Mouse (Mus musculus) lung, embryonic 14.5 days (tissue): ENCODE measurements around the gene Brat1. TPM values are rescaled to one million over a fixed set of nuclear protein-coding genes. Genes with fewer than 3 reads are reported as not detected.

ENCODE experiments used
- ATAC-seq: fragments of 200-750 bp; cut with Nextera tagmentation; 2 replicates; pipeline ENCODE4 v1.8.0; 2017; ENCODE audit warnings: mild to moderate bottlenecking, moderate TSS enrichment, moderate library complexity; ENCODE audit not compliant: insufficient read depth
- DNase-seq: peaks from one replicate; pipeline ENCODE4 v3.0.0-alpha.2; 2015
- H3K27ac ChIP-seq: fragments of 300-500 bp; sonication (generic); 2 replicates; pipeline ENCODE4 v1.5.1; 2014; ENCODE audit warnings: low read depth, mild to moderate bottlenecking, moderate library complexity
- H3K27me3 ChIP-seq: fragments of 300-500 bp; sonication (generic); 2 replicates; pipeline ENCODE4 v1.6.1; 2014; ENCODE audit warnings: low read length, control low read depth; ENCODE audit not compliant: insufficient read depth
- H3K36me3 ChIP-seq: fragments of 300-500 bp; sonication (generic); 2 replicates; pipeline ENCODE4 v1.6.1; 2014; ENCODE audit warnings: control low read depth; ENCODE audit not compliant: insufficient read depth
- H3K4me1 ChIP-seq: fragments of 300-500 bp; sonication (generic); 2 replicates; pipeline ENCODE4 v1.6.1; 2014; ENCODE audit warnings: antibody characterized with exemption, control low read depth; ENCODE audit not compliant: insufficient read depth
- H3K4me2 ChIP-seq: fragments of 300-500 bp; sonication (generic); 2 replicates; pipeline ENCODE4 v1.6.1; 2014; ENCODE audit warnings: mild to moderate bottlenecking
- H3K4me3 ChIP-seq: fragments of 300-500 bp; sonication (generic); 2 replicates; pipeline ENCODE4 v1.5.1; 2014; ENCODE audit warnings: low read depth, low read length
- H3K9ac ChIP-seq: fragments of 300-500 bp; sonication (generic); 2 replicates; pipeline ENCODE4 v1.6.1; 2014
- H3K9me3 ChIP-seq: fragments of 300-500 bp; sonication (generic); 2 replicates; pipeline ENCODE4 v1.6.1; 2016; ENCODE audit warnings: low read depth, low read length, control low read depth
- CTCF ChIP-seq: IDR thresholded peaks from 2 replicates; pipeline ENCODE4 v1.5.1; 2016; ENCODE audit warnings: antibody characterized with exemption, low read depth
- WGBS: fragments of 180-500 bp; shearing (Covaris S2); extraction: QIAGEN DNeasy Blood & Tissue Kit; methylation state at CpG from one replicate; pipeline ENCODE4 v1.1.7; 2014; 5-methylcytosine and 5-hydroxymethylcytosine counted together
- polyA plus RNA-seq: library from polyadenylated mRNA; unstranded; fragments of >200 nt; fragmentation: Nextera tagmentation; extraction: Ambion mirVana; gene quantifications from 2 replicates; pipeline ENCODE4 v1.2.1, GENCODE M21; 2014

Gene Brat1
- polyA plus RNA-seq, 1 experiment from 2014 or later = 21.2 TPM

- Histone ChIP-seq H3K27ac (no peak overlapping the region), H3K9me3 (no peaks in the 10 kb centered on the region), H3K27me3 (no peaks in the 10 kb centered on the region), H3K4me2 (no peak overlapping the region), H3K36me3 (peaks cover 13% of the 10 kb centered on the region), H3K4me1 (no peaks in the 10 kb centered on the region), H3K9ac (no peak overlapping the region), H3K4me3 (no peak overlapping the region)
- TF ChIP-seq CTCF = no peak
- DNase-seq (peak; percentile 33), ATAC-seq (no peak)
- WGBS = 66% methylated on average over 5 of the region's 5 CpGs
Measured at GRCm38 (mm10) chr5:140753223-140753622, 48.4 kb downstream of the Brat1 start.

- Histone ChIP-seq H3K36me3 (peaks cover 63% of the 10 kb centered on the region), H3K4me3 (no peak overlapping the region), H3K9ac (no peak overlapping the region), H3K9me3 (no peaks in the 10 kb centered on the region), H3K4me2 (no peak overlapping the region), H3K27me3 (no peaks in the 10 kb centered on the region), H3K27ac (no peak overlapping the region), H3K4me1 (no peaks in the 10 kb centered on the region)
- DNase-seq (no peak), ATAC-seq (no peak)
- 90% methylated on average over 8 of the region's 8 CpGs for WGBS
- no peak for TF ChIP-seq CTCF
Measured at GRCm38 (mm10) chr5:140758864-140759263, 54.1 kb downstream of the Brat1 start.

- H3K4me1 ChIP-seq = peaks cover 3% of the 10 kb centered on the region
- H3K27me3 ChIP-seq = no peaks in the 10 kb centered on the region
- TF ChIP-seq CTCF = no peak
- H3K27ac ChIP-seq = no peak overlapping the region
- H3K9me3 ChIP-seq = no peaks in the 10 kb centered on the region
- H3K4me3 ChIP-seq = no peak overlapping the region
- no peak overlapping the region for H3K9ac ChIP-seq
- peaks cover 62% of the 10 kb centered on the region for H3K36me3 ChIP-seq
- DNase-seq (no peak), ATAC-seq (no peak)
- no peak overlapping the region for H3K4me2 ChIP-seq
- 80% methylated on average over 4 of the region's 4 CpGs for WGBS
Measured at GRCm38 (mm10) chr5:140762540-140762939, 57.7 kb downstream of the Brat1 start.

GRCm38 (mm10) chr5:140764921-140765613 lies 60.3 kb downstream of the Brat1 start:
- no peak overlapping the region for H3K4me2 ChIP-seq
- H3K36me3 ChIP-seq = peaks cover 42% of the 10 kb centered on the region
- no peak for TF ChIP-seq CTCF
- DNase-seq (peak; percentile 45), ATAC-seq (no peak)
- H3K4me3 ChIP-seq = no peak overlapping the region
- H3K27ac ChIP-seq = peak overlapping the region; percentile 71
- 53% methylated on average over 6 of the region's 6 CpGs for WGBS
- H3K9ac ChIP-seq = no peak overlapping the region
- no peaks in the 10 kb centered on the region for H3K9me3 ChIP-seq
- H3K4me1 ChIP-seq = peaks cover 20% of the 10 kb centered on the region
- no peaks in the 10 kb centered on the region for H3K27me3 ChIP-seq

- peak overlapping the region; percentile 36; the same call in 1 of the 2 replicates for H3K27ac ChIP-seq
- WGBS = 77% methylated on average over 4 of the region's 4 CpGs
- no peak for TF ChIP-seq CTCF
- H3K4me2 ChIP-seq = no peak overlapping the region
- no peak overlapping the region for H3K4me3 ChIP-seq
- H3K4me1 ChIP-seq = peaks cover 22% of the 10 kb centered on the region
- ATAC-seq = no peak
- no peaks in the 10 kb centered on the region for H3K9me3 ChIP-seq
- H3K9ac ChIP-seq = no peak overlapping the region
- H3K36me3 ChIP-seq = peaks cover 27% of the 10 kb centered on the region
- DNase-seq = no peak
- no peaks in the 10 kb centered on the region for H3K27me3 ChIP-seq
Measured at GRCm38 (mm10) chr5:140766566-140766965, 61.8 kb downstream of the Brat1 start.

GRCm38 (mm10) chr5:140767704-140768141 lies 62.9 kb downstream of the Brat1 start:
- Histone ChIP-seq H3K4me2 (peak overlapping the region; percentile 43), H3K4me3 (no peak overlapping the region), H3K4me1 (peaks cover 26% of the 10 kb centered on the region), H3K27ac (peak overlapping the region; percentile 96), H3K27me3 (no peaks in the 10 kb centered on the region), H3K9me3 (no peaks in the 10 kb centered on the region), H3K36me3 (peaks cover 17% of the 10 kb centered on the region; the same call in 1 of the 2 replicates), H3K9ac (peak overlapping the region; percentile 45)
- 23% methylated on average over 9 of the region's 9 CpGs for WGBS
- peak; percentile 80 for ATAC-seq
- TF ChIP-seq CTCF = no peak
- peak; percentile 92 for DNase-seq

GRCm38 (mm10) chr5:140768333-140768732 lies 63.5 kb downstream of the Brat1 start:
- Histone ChIP-seq H3K27me3 (no peaks in the 10 kb centered on the region), H3K27ac (peak overlapping the region; percentile 96), H3K36me3 (peaks cover 14% of the 10 kb centered on the region; the same call in 1 of the 2 replicates), H3K4me1 (peaks cover 26% of the 10 kb centered on the region), H3K4me3 (no peak overlapping the region), H3K9me3 (no peaks in the 10 kb centered on the region), H3K9ac (peak overlapping the region; percentile 45), H3K4me2 (peak overlapping the region; percentile 43; the same call in 1 of the 2 replicates)
- DNase-seq = peak; percentile 35
- TF ChIP-seq CTCF = no peak
- WGBS = 52% methylated on average over 5 of the region's 5 CpGs
- ATAC-seq = peak; percentile 9; the same call in 1 of the 2 replicates

Other genes starting within 250 kb of the Brat1 start
- 21.5 and 22.0 TPM in 2 replicates for gene Chst12, start 199.5 kb upstream of the Brat1 start, polyA plus RNA-seq
- not detected in 2 replicates for gene Grifin, start 139.9 kb upstream of the Brat1 start, polyA plus RNA-seq
- 20.5 and 22.0 TPM in 2 replicates for gene Lfng, start 97.7 kb upstream of the Brat1 start, polyA plus RNA-seq
- 56.4 and 61.6 TPM in 2 replicates for gene Ttyh3, start 56.0 kb upstream of the Brat1 start, polyA plus RNA-seq
- 21.1 and 25.5 TPM in 2 replicates for gene Iqce, start 2.6 kb upstream of the Brat1 start, polyA plus RNA-seq
- gene Amz1, start 19.1 kb downstream of the Brat1 start, polyA plus RNA-seq = 0.99 and 1.1 TPM in 2 replicates
- 63.0 and 77.1 TPM in 2 replicates for gene Gna12, start 125.4 kb downstream of the Brat1 start, polyA plus RNA-seq